Mouse (Mus musculus) thymus, postnatal 0 days (tissue): Measurements from ENCODE around the gene Serinc2. TPM values are rescaled to one million over a fixed set of nuclear protein-coding genes. Genes with fewer than 3 reads are reported as not detected.
"Not testable (repeated sequence)": the region's sequence is repeated elsewhere in the genome, so short reads cannot be mapped to it uniquely, and the experiment has no call there.

ENCODE experiments used
- DNase-seq: peaks from one replicate; pipeline ENCODE4 v3.0.0-alpha.2; 2015; ENCODE audit warnings: low spot score
- polyA plus RNA-seq: library from polyadenylated mRNA; unstranded; fragments of >200 nt; fragmentation: Nextera tagmentation; extraction: Ambion mirVana; gene quantifications from 2 replicates; pipeline ENCODE4 v1.2.1, GENCODE M21; 2015

The Serinc2 gene
- polyA plus RNA-seq, 1 experiment from 2014 or later = 8.3 TPM

- DNase-seq = no peak
Observed at GRCm38 (mm10) chr4:130266601-130267000, 12.4 kb downstream of the Serinc2 start.

GRCm38 (mm10) chr4:130264698-130265349 lies 14.2 kb downstream of the Serinc2 start:
- peak; percentile 48 for DNase-seq

GRCm38 (mm10) chr4:130264131-130264530 lies 14.9 kb downstream of the Serinc2 start:
- no peak for DNase-seq

GRCm38 (mm10) chr4:130260406-130260805 lies 18.6 kb downstream of the Serinc2 start:
- no peak for DNase-seq

GRCm38 (mm10) chr4:130252441-130253157 lies 26.4 kb downstream of the Serinc2 start:
- no peak for DNase-seq

GRCm38 (mm10) chr4:130251763-130252162 lies 27.2 kb downstream of the Serinc2 start:
- DNase-seq = no peak

GRCm38 (mm10) chr4:130251172-130251705 lies 27.8 kb downstream of the Serinc2 start:
- no peak for DNase-seq

GRCm38 (mm10) chr4:130248636-130249035 lies 30.4 kb downstream of the Serinc2 start:
- DNase-seq = no peak

GRCm38 (mm10) chr4:130246132-130246531 lies 32.9 kb downstream of the Serinc2 start:
- DNase-seq = peak; percentile 64

- DNase-seq = no peak
Observed at GRCm38 (mm10) chr4:130244749-130245148, 34.3 kb downstream of the Serinc2 start.

- not testable (repeated sequence) for DNase-seq
Observed at GRCm38 (mm10) chr4:130243621-130244020, 35.4 kb downstream of the Serinc2 start.

GRCm38 (mm10) chr4:130242956-130243355 lies 36.0 kb downstream of the Serinc2 start:
- no peak for DNase-seq

- no peak for DNase-seq
Observed at GRCm38 (mm10) chr4:130240695-130241094, 38.3 kb downstream of the Serinc2 start.

GRCm38 (mm10) chr4:130237607-130238006 lies 41.4 kb downstream of the Serinc2 start:
- DNase-seq = no peak

- DNase-seq = no peak
Observed at GRCm38 (mm10) chr4:130236361-130236760, 42.6 kb downstream of the Serinc2 start.

GRCm38 (mm10) chr4:130224071-130224470 lies 54.9 kb downstream of the Serinc2 start:
- no peak for DNase-seq

- no peak for DNase-seq
Observed at GRCm38 (mm10) chr4:130222179-130222578, 56.8 kb downstream of the Serinc2 start, which contains the start of gene Gm853. TSS of gene Gm853 (minus strand) at chr4:130222401.

GRCm38 (mm10) chr4:130220176-130220575 lies 58.8 kb downstream of the Serinc2 start:
- no peak for DNase-seq

GRCm38 (mm10) chr4:130215392-130215791 lies 63.6 kb downstream of the Serinc2 start:
- DNase-seq = no peak

- DNase-seq = no peak
Observed at GRCm38 (mm10) chr4:130213857-130214256, 65.1 kb downstream of the Serinc2 start.

GRCm38 (mm10) chr4:130213197-130213596 lies 65.8 kb downstream of the Serinc2 start:
- no peak for DNase-seq

GRCm38 (mm10) chr4:130212421-130212820 lies 66.6 kb downstream of the Serinc2 start:
- no peak for DNase-seq
